Mouse (Mus musculus) kidney, embryonic 14.5 days (tissue): ENCODE data around the gene Mmp19. TPM values are rescaled to one million over a fixed set of nuclear protein-coding genes. Genes with fewer than 3 reads are reported as not detected.
"Not testable (repeated sequence)": the region's sequence is repeated elsewhere in the genome, so short reads cannot be mapped to it uniquely, and the experiment has no call there.

Experiments used
- ATAC-seq: fragments of 200-750 bp; cut with Nextera tagmentation; 2 replicates; pipeline ENCODE4 v1.8.0; 2017; ENCODE audit warnings: moderate number of reproducible peaks, mild to moderate bottlenecking, moderate TSS enrichment, moderate library complexity; ENCODE audit not compliant: low FRiP score, low TSS enrichment
- H3K27ac ChIP-seq: fragments of 300-500 bp; sonication (generic); 2 replicates; pipeline ENCODE4 v1.5.1; 2014; ENCODE audit warnings: low read depth, mild to moderate bottlenecking, low read length, moderate library complexity, mixed read lengths
- H3K27me3 ChIP-seq: fragments of 300-500 bp; sonication (generic); 2 replicates; pipeline ENCODE4 v1.6.1; 2014; ENCODE audit warnings: mild to moderate bottlenecking, low read length; ENCODE audit not compliant: control insufficient read depth, insufficient read depth
- H3K36me3 ChIP-seq: fragments of 300-500 bp; sonication (generic); 2 replicates; pipeline ENCODE4 v1.6.1; 2014; ENCODE audit warnings: low read length, mixed read lengths; ENCODE audit not compliant: control insufficient read depth, insufficient read depth
- H3K4me1 ChIP-seq: fragments of 300-500 bp; sonication (generic); 2 replicates; pipeline ENCODE4 v1.6.1; 2014; ENCODE audit warnings: low read length, mixed read lengths; ENCODE audit not compliant: control insufficient read depth, insufficient read depth
- H3K4me2 ChIP-seq: fragments of 300-500 bp; sonication (generic); replicated peaks from 2 replicates; pipeline ENCODE4 v1.6.1; 2014; ENCODE audit warnings: low read depth, mild to moderate bottlenecking, low read length
- H3K4me3 ChIP-seq: fragments of 300-500 bp; sonication (generic); 2 replicates; pipeline ENCODE4 v1.5.1; 2014; ENCODE audit warnings: mild to moderate bottlenecking, low read length
- H3K9ac ChIP-seq: fragments of 300-500 bp; sonication (generic); 2 replicates; pipeline ENCODE4 v1.6.1; 2014; ENCODE audit warnings: low read depth, mild to moderate bottlenecking, low read length, moderate library complexity
- H3K9me3 ChIP-seq: fragments of 300-500 bp; sonication (generic); 2 replicates; pipeline ENCODE4 v1.6.1; 2016; ENCODE audit warnings: low read length; ENCODE audit not compliant: control insufficient read depth
- WGBS: fragments of 180-500 bp; shearing (Covaris S2); extraction: QIAGEN DNeasy Blood & Tissue Kit; methylation state at CpG from one replicate; pipeline ENCODE4 v1.1.7; 2014; 5-methylcytosine and 5-hydroxymethylcytosine counted together
- polyA plus RNA-seq: library from polyadenylated mRNA; unstranded; fragments of >200 nt; fragmentation: Nextera tagmentation; extraction: Ambion mirVana; gene quantifications from 2 replicates; pipeline ENCODE4 v1.2.1, GENCODE M21; 2014

Gene Mmp19
- polyA plus RNA-seq, 1 experiment from 2014 or later: 0.24 TPM

DNA sequence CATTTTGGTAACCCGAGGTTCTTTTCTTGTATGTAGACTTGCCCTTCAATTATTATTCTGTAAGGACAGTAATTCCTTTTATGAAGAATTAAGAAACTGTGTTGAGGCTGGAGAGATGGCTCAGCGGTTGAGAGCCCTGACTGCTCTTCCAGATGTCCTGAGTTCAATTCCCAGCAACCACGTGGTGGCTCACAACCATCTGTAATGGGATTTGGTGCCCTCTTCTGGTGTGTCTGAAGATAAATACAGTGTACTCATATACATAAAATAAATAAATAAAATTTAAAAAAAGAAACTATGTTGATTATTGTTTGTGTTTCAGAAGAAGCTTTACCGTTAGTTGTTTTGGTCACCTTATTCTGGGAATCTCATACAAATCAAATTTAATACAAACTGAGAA lies 32.4 kb downstream of the Mmp19 start:
- H3K9me3 ChIP-seq, H3K9ac ChIP-seq, ATAC-seq, H3K27ac ChIP-seq, H3K4me1 ChIP-seq, H3K27me3 ChIP-seq: not testable (repeated sequence)
- WGBS: 88% methylated on average over 4 of the region's 4 CpGs
- Histone ChIP-seq H3K36me3 (peaks cover 28% of the 10 kb centered on the region), H3K4me2 (peak overlapping the region; percentile 88), H3K4me3 (peak overlapping the region; percentile 90; the same call in 1 of the 2 replicates)

GRCm38 (mm10) chr10:128823821-128824220 lies 33.1 kb downstream of the Mmp19 start:
- H3K4me3 ChIP-seq: no peak overlapping the region
- 97% methylated on average over 9 of the region's 9 CpGs for WGBS
- no peak overlapping the region for H3K4me2 ChIP-seq
- H3K4me1 ChIP-seq: peaks cover 7% of the 10 kb centered on the region
- H3K27ac ChIP-seq: no peak overlapping the region
- no peak for ATAC-seq
- peaks cover 22% of the 10 kb centered on the region for H3K36me3 ChIP-seq
- H3K27me3 ChIP-seq: no peaks in the 10 kb centered on the region
- H3K9ac ChIP-seq: no peak overlapping the region
- H3K9me3 ChIP-seq: no peaks in the 10 kb centered on the region

DNA sequence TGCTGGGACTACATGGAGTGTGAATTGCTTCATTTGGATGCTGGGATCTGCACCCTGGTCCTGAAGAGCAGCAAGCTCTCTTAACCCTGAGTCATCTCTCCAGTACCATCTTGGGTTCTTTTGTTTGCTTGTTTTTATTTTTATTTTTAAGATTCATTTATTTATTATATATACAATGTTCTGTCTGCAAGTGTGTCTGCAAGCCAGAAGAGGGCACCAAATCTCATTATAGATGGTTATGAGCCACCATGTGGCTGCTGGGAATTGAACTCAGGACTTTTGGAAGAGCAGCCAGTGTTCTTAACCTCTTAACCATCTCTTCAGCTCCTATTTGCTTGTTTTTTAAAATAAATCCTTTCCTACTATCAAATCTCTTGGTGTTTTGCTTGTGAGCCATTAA lies 46.7 kb downstream of the Mmp19 start:
- no peak overlapping the region for H3K27ac ChIP-seq
- peaks cover 75% of the 10 kb centered on the region for H3K36me3 ChIP-seq
- no peak overlapping the region for H3K4me3 ChIP-seq
- H3K4me1 ChIP-seq: no peaks in the 10 kb centered on the region
- ATAC-seq: no peak
- H3K27me3 ChIP-seq: no peaks in the 10 kb centered on the region
- no peaks in the 10 kb centered on the region for H3K9me3 ChIP-seq
- H3K4me2 ChIP-seq: no peak overlapping the region
- no peak overlapping the region for H3K9ac ChIP-seq

DNA sequence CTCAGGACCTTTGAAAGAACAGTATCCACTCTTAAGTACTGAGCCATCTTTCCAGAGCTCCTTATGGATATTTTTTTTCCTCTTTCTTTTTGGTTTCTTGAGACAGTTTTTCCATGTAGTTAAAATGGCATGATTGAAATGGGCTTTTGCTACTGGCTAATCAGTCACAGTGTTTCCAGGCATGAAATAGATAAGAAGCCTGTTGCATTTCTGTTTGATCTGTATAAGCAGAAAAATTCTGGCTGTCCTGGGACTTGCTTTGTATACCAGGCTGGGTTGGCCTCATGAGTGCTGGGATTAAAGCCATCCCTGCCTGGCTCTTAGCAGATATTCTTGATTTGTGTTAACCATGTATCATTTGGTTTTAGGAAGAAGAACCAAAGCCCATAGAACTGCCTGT lies 48.7 kb downstream of the Mmp19 start:
- Histone ChIP-seq H3K27me3 (no peaks in the 10 kb centered on the region), H3K36me3 (peaks cover 77% of the 10 kb centered on the region), H3K9ac (no peak overlapping the region), H3K27ac (no peak overlapping the region), H3K4me1 (no peaks in the 10 kb centered on the region), H3K4me2 (no peak overlapping the region), H3K4me3 (no peak overlapping the region), H3K9me3 (no peaks in the 10 kb centered on the region)
- no peak for ATAC-seq

DNA sequence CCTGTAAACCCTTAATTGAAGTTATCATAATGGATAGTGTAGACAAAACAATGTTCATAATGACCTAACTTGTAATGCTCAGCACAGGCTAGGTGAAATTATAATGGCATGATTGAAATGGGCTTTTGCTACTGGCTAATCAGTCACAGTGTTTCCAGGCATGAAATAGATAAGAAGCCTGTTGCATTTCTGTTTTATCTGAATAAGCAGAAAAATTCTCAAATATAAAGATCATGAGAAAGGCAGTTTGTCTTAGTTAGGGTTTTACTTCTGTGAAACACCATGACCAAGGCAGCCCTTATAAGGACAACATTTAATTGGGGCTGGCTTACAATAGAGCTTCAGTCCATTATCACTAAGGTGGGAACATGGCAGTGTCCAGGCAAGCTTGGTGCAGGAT lies 49.9 kb downstream of the Mmp19 start:
- Histone ChIP-seq H3K36me3 (peaks cover 73% of the 10 kb centered on the region), H3K9me3 (no peaks in the 10 kb centered on the region), H3K4me2 (no peak overlapping the region), H3K27me3 (no peaks in the 10 kb centered on the region), H3K27ac (no peak overlapping the region), H3K4me1 (no peaks in the 10 kb centered on the region; the same call in 1 of the 2 replicates), H3K9ac (no peak overlapping the region), H3K4me3 (no peak overlapping the region)
- no peak for ATAC-seq

DNA sequence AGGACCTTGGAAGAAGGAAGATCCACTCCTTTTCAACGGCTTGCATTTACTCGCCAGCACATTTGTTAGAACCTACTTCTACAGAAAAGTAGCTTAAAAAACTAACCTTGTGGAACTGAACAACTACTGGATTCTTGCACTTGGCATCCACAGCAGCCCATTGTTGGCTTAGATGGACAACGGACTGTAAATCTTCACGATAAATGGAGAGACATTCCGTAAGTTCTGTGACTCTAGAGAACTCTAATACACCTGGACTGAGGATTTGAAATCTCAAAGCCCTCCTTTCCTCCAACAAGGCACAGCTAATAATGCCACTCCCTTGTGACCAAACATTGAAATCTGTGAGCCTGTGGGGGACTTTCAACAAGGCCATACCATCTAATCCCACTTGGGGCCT lies 52.5 kb downstream of the Mmp19 start:
- H3K4me3 ChIP-seq: no peak overlapping the region
- no peak overlapping the region for H3K4me2 ChIP-seq
- no peak for ATAC-seq
- no peaks in the 10 kb centered on the region; the same call in 1 of the 2 replicates for H3K4me1 ChIP-seq
- H3K27me3 ChIP-seq: no peaks in the 10 kb centered on the region
- peaks cover 66% of the 10 kb centered on the region for H3K36me3 ChIP-seq
- no peak overlapping the region for H3K27ac ChIP-seq
- H3K9me3 ChIP-seq: no peaks in the 10 kb centered on the region
- no peak overlapping the region for H3K9ac ChIP-seq
- WGBS: 93% methylated on average over 5 of the region's 5 CpGs

DNA sequence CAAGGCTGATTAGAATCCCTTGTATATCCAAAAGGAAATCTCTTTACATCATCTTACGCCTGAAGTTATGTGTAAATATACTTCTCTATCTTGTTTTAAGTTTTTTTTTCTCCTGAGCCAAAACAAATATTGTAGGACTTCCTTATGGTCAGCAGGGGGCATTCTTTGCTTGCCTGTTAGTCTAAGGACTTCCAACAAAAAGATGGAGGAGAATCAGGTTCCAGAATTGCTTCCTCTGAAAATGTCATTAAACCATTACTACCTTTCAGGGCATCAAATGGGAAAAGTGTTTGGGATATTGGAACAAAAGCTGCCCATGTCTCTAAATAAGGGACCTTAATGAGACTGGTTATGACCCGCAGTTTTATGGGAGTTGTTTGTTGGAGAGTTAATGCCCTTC lies 54.8 kb downstream of the Mmp19 start:
- H3K27me3 ChIP-seq: no peaks in the 10 kb centered on the region
- no peak overlapping the region for H3K4me2 ChIP-seq
- no peaks in the 10 kb centered on the region; the same call in 1 of the 2 replicates for H3K4me1 ChIP-seq
- H3K4me3 ChIP-seq: no peak overlapping the region
- peaks cover 69% of the 10 kb centered on the region for H3K36me3 ChIP-seq
- H3K9me3 ChIP-seq: no peaks in the 10 kb centered on the region
- ATAC-seq: no peak
- no peak overlapping the region for H3K9ac ChIP-seq
- 45% methylated on average over 2 of the region's 2 CpGs for WGBS
- 0 out of 2 replicates have a peak overlapping the region, but pooled peaks have one; percentile 13 for H3K27ac ChIP-seq

- no peak overlapping the region for H3K4me3 ChIP-seq
- H3K27me3 ChIP-seq: no peaks in the 10 kb centered on the region
- H3K9ac ChIP-seq: no peak overlapping the region
- ATAC-seq: no peak
- 87% methylated on average over 4 of the region's 4 CpGs for WGBS
- peaks cover 66% of the 10 kb centered on the region for H3K36me3 ChIP-seq
- H3K9me3 ChIP-seq: no peaks in the 10 kb centered on the region
- no peak overlapping the region for H3K27ac ChIP-seq
- H3K4me1 ChIP-seq: no peaks in the 10 kb centered on the region; the same call in 1 of the 2 replicates
- H3K4me2 ChIP-seq: no peak overlapping the region
Measured at GRCm38 (mm10) chr10:128846664-128847063, 56.0 kb downstream of the Mmp19 start.

DNA sequence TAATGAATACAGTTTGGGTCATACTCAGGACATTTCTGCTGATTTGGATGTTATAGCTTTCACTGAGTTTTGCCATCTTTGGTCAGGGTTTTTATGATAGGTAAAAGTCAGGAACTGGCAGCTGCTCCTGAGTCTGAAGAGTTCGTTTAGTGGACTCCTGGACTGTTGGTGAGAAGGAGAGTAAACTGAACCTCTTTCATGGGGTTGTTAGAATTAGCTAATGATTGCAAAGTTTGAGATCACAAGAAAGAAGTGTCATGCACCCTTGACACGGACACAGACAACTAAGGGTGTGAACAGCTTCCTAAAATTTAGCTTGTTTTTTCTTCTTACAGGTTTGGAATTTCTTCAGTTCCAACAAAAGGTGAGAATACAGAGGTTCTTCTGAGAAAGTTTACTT lies 57.7 kb downstream of the Mmp19 start:
- Histone ChIP-seq H3K4me2 (no peak overlapping the region), H3K4me3 (no peak overlapping the region), H3K4me1 (no peaks in the 10 kb centered on the region; the same call in 1 of the 2 replicates), H3K9me3 (no peaks in the 10 kb centered on the region), H3K9ac (no peak overlapping the region), H3K27me3 (no peaks in the 10 kb centered on the region), H3K27ac (no peak overlapping the region), H3K36me3 (peaks cover 61% of the 10 kb centered on the region)
- WGBS: 26% methylated on average over 2 of the region's 2 CpGs
- ATAC-seq: no peak

GRCm38 (mm10) chr10:128850339-128850738 lies 59.6 kb downstream of the Mmp19 start:
- 42% methylated on average over 3 of the region's 3 CpGs for WGBS
- no peaks in the 10 kb centered on the region; the same call in 1 of the 2 replicates for H3K4me1 ChIP-seq
- no peaks in the 10 kb centered on the region for H3K9me3 ChIP-seq
- no peak overlapping the region for H3K4me2 ChIP-seq
- no peak overlapping the region for H3K27ac ChIP-seq
- no peak for ATAC-seq
- peaks cover 57% of the 10 kb centered on the region for H3K36me3 ChIP-seq
- H3K4me3 ChIP-seq: no peak overlapping the region
- no peak overlapping the region for H3K9ac ChIP-seq
- H3K27me3 ChIP-seq: no peaks in the 10 kb centered on the region
